Mouse (Mus musculus): ENCODE results near the gene Mdga1.

DNA sequence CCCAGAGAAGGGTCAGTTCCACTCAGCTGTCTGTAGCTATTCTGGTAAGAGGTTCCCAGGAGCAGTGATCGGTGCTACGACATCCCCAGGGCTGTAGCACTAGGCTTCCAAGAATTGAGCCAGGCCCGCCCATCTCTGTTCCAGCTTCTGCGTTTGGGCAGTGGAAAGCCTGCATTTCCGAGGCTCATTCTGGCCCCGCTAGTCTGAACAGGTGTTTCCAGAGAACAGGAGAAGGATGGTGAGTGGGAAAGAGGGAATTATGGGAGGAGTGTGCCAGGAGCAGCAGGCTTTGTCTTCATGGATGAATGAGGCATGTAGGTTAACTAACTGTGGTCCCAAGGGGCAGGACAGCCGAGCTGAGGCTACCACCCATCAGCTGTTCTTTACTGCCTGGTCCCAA, 140.8 kb downstream of the Mdga1 start:
- no peak for TF ChIP-seq POLR2A (IDR thresholded peaks at IDR 0.05; ENCODE audit: borderline replicate concordance, control insufficient read depth, low read depth, low read length)
- TF ChIP-seq CTCF (IDR thresholded peaks at IDR 0.05; ENCODE audit: control insufficient read depth, insufficient read depth, low read length), result no peak
